Mouse (Mus musculus) thymus, adult 2 months (tissue): ENCODE measurements around the gene Vegfa.

Source experiments
- CTCF ChIP-seq: fragments of 200-500 bp; IDR thresholded peaks from 2 replicates; pipeline ENCODE4 v1.5.1; 2012; ENCODE audit warnings: mild to moderate bottlenecking, control low read depth, low read length, moderate library complexity, borderline replicate concordance; ENCODE audit not compliant: control insufficient read depth, poor library complexity, insufficient read depth; ENCODE audit errors: extremely low read depth
- POLR2A ChIP-seq: fragments of 200-500 bp; IDR thresholded peaks from 2 replicates; pipeline ENCODE4 v1.6.1; 2012; ENCODE audit warnings: mild to moderate bottlenecking, low read length, control low read depth, moderate library complexity; ENCODE audit not compliant: control insufficient read depth, poor library complexity, insufficient read depth; ENCODE audit errors: extremely low read depth

GRCm38 (mm10) chr17:46041223-46041622 lies 9.1 kb upstream of the Vegfa start:
- TF ChIP-seq POLR2A (no peak), CTCF (peak; percentile 78; the same call in 1 of the 2 replicates)
